Mouse (Mus musculus) urinary bladder, postnatal 4 days (tissue): ENCODE data around the gene Ttc28.

Experiments used
- DNase-seq, 2 experiments: peaks; one replicate each; pipeline ENCODE4 v3.0.0; 2021 to 2022; ENCODE audit warnings: low spot score in 2 of 2

Ttc28 gene

GRCm38 (mm10) chr5:111097233-111098160 is 217.9 kb downstream of the Ttc28 start:
- no peak for DNase-seq

DNA sequence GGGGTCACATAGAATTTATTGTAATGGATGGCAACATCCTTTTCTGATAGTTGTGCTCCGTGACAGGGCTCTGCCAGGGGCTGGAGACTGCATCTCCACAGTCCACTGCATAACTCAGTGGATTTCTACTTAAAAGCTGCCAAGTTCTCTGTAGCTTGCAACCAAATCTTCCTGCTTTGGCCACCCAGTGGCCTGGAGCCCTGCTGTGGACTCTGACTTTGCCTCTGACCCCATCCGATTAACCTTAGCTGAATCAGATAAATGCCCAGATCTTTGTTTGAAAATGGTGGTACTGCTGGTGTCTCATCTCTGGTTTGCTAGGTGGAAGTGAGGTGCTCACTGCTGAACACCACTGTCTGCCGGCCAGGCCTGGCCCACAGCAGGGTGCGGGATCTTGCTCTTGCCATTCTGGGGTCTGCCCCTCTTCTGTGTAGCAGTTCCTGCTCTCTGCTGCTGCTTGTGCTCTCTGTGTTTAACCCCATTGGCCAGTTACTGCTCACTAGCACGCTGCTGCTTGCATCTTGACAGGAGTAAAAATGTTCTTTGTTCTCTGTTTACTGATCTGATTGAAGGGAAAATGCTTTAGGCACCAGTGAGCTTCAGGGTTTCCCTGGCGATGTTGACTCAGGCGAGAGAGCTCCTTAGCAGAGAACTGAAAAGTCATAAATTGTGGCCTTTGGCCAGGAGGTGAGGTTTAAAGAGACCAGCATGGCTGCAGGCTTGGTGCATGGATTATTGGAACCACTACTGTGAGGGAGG is 219.1 kb downstream of the Ttc28 start:
- no peak for DNase-seq

GRCm38 (mm10) chr5:111100585-111100984 is 221.0 kb downstream of the Ttc28 start:
- DNase-seq, result no peak

- no peak for DNase-seq
These were observed 221.9 kb downstream of the Ttc28 start for GRCm38 (mm10) chr5:111101383-111101932.

DNA sequence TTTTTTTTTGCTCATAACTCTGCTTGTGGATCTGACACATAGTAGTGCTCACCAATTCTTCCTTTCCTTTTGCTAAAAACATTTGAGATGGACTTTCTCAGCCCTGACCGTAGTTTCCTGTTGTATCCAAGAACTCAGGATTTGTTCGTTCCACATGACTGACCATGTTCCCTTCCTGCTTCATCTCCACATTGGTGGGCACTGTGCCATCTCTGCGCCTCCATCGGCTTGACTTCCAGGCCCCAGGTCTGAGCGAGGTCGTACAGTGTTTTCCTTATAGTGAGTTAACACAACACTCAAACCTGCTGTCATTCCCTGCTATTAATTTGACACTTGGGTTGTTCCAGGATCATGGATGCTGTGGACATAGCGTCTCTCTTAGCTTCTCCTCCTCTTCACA is 225.2 kb downstream of the Ttc28 start:
- no peak for DNase-seq

GRCm38 (mm10) chr5:111111378-111111777 is 231.8 kb downstream of the Ttc28 start:
- DNase-seq, result no peak

DNA sequence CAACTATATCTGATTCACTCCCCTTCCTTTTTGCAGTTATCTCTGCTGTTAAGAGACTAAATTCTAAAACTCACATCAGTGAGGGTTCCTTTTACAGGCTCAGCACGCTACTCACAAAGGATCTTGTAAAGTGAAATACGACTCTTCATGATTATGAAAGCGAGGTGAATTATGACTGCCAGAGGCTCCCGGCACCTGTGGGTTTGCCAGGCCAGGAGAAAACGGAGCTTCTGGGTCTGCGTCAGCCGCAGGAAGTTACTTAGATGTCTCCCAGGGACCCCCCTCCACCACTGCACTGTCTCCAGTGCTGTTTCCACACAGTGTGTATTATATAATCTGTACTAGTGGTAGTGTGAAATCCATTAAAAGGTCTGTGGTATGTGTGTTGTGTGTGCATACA is 233.6 kb downstream of the Ttc28 start:
- no peak for DNase-seq

GRCm38 (mm10) chr5:111113694-111114375 is 234.2 kb downstream of the Ttc28 start:
- DNase-seq, result no peak

DNA sequence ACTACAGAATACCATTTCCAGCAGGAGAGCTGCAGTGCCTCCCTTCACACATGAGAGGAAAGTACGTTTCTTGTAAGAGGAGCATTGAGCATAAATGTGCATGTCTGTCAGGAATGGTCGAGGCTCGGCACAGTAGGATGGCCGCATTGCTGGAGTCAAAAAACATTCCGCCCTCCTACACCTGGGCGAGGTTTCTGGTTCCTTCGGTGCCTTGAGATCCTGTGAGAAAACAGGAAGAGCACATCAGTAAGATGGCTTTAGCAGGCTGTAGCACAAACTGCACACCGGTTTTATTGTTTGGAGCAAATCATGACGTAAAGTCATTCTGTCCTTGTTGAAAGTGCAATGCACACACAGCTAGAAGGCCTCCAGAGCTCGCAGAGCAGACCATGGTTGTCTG is 235.0 kb downstream of the Ttc28 start:
- no peak for DNase-seq

GRCm38 (mm10) chr5:111115519-111116350 is 236.1 kb downstream of the Ttc28 start:
- DNase-seq, result no peak

DNA sequence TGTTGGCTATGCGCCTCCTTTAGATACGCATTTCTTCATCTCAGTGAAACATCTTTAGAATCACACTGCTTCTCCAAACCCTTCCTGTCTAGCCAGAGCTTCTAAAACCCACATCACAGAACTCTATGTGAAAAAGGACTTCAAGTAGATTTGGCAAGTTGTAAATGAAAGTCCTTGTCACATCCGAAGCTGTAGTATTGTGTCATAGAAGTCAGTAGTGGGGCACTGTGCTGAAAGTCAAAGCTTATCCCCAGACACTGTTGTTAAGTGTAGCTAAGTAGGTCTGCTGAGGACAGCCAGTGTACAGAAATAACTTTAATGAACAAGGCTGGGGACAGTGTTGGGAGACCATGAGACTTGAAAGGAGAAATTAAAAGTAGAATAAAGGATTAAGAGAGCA is 240.2 kb downstream of the Ttc28 start:
- DNase-seq, result no peak

DNA sequence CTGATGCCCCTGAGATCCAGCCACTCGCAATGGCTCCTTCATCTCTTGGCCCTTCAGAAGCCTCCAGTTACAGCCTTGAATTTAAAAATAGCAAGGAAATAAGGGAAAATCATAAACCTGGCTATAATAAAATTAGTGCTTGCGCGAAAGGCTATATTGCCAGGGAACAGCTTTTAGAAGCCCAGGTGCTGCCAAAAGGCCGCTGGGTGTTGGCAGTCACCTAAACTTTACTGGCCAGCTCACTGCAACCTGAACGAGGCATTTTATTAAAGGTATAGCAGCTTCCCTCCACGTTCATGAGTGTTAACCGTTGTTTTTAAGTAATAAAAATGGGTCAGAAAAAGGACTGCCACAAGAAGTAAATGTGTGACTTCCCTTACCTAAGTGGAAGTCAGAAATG is 240.7 kb downstream of the Ttc28 start:
- no peak for DNase-seq

- DNase-seq, result no peak
These were observed 241.3 kb downstream of the Ttc28 start for GRCm38 (mm10) chr5:111120705-111121420.

GRCm38 (mm10) chr5:111122332-111123049 is 242.9 kb downstream of the Ttc28 start:
- no peak for DNase-seq

DNA sequence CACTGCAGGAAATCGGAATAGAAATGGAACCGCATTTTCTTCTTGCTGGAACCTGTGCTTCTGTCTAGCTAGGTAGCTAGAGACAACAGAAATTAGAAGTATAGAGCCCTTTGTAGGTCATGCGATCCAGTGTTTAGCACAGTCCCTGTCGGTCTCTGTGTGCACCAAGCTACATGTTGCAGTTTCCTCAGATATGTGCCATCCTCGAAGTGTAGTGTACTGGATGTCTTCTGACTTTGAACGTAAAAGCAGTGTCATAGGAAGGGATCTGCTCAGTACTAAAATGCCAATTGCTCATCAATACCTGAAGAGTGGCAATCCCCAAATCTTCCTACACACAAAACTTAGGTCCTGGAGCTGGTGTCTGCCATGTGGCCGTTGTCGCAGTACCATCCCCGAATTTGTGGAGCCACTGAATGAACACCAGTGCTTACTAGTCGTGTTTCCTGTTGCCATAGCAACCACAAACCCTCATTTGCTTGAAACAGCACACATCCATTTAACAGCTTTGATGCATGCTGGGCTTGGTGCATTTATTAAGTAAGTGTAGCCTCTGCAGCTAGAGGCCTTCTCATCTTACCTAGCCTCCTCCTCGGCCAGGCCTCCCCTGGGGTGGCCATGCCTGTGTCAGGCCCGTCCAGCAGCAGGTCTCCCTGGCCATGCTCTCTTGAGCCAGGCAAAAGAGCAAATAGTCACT is 243.6 kb downstream of the Ttc28 start:
- no peak for DNase-seq

- no peak for DNase-seq
These were observed 245.1 kb downstream of the Ttc28 start for GRCm38 (mm10) chr5:111124620-111125200.

DNA sequence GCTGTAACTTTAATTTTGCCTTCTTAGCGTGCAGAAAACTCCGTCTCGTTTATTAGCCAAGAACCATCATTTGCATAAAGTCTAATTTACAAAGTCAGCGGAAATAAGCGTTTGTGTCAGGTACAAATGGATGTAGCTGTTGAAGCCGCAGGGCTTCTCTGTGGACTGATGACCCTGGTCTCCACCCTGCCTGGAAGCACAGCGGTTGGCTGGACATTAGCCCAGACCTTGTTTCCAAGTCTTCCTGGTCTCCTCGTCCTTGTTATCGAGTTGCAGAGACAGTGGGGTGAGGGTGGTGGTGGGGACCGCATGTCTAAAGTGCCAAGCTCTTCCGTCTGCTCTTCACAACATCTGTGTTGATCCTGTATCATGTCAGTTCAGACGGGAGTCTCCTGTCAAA is 246.1 kb downstream of the Ttc28 start:
- DNase-seq, result no peak

DNA sequence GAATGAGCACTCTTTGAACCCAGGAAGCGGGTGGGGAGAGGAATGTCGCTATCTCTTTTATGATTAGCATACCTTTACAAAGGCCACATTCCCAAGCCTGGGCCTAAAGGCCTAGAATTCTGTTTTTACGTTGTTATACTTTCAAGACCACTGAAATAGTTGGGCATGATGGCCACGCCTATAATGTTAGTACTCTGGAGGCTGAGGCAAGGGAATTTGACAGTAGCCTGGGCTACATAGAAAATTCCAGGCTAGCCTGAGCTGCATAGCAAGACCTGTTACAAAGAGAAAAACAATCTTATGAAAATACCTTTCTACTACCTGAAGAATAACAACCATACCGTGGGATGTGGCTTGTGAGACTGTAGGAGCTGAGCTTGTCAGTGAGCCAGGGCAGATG is 248.2 kb downstream of the Ttc28 start:
- no peak for DNase-seq

DNA sequence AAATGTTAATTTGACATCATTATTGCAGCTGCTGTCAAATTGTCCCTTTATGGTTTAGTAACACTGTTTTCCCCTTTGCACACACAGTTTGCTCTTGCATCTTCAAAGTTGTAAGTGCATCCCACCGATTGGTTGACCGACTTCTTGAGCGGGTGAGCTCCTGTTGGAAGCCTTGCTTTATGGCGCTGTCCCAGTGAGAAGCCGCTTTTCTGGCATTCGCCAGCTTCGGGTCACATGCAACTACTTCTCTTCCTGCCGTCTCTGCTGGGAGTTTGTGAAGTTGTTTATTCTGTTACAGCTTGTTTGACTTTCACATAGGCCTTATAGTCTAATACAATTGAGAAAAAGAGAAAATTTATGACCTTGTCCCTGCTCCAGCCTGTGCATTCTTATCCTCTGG is 250.5 kb downstream of the Ttc28 start:
- no peak for DNase-seq
